Mouse (Mus musculus) frontal cortex, postnatal 10 days (tissue): ENCODE results near the gene Eid1.
A peak's percentile ranks its signal among the peaks of the same experiment; 100 is the strongest.

Source experiments
- DNase-seq, 2 experiments: peaks; one replicate each; pipeline ENCODE4 v3.0.0; 2022; ENCODE audit warnings: low spot score in 2 of 2, mixed read lengths in 1 of 2

Eid1 gene

GRCm38 (mm10) chr2:125667721-125668120, 5.2 kb upstream of the Eid1 start:
- no peak for DNase-seq

- DNase-seq, result no peak
These were observed 2.0 kb upstream of the Eid1 start for GRCm38 (mm10) chr2:125670846-125671245.

- DNase-seq, result peak in 1 of 2 experiments; percentile 49
These were observed 333 bp upstream of the Eid1 start for GRCm38 (mm10) chr2:125672568-125672956.

GRCm38 (mm10) chr2:125681811-125682210, 8.9 kb downstream of the Eid1 start:
- no peak for DNase-seq

- no peak for DNase-seq
These were observed 11.0 kb downstream of the Eid1 start for GRCm38 (mm10) chr2:125683895-125684294.

- no peak for DNase-seq
These were observed 11.9 kb downstream of the Eid1 start for GRCm38 (mm10) chr2:125684559-125685440.

GRCm38 (mm10) chr2:125685441-125686150, 12.7 kb downstream of the Eid1 start:
- DNase-seq, result no peak

- no peak for DNase-seq
These were observed 19.1 kb downstream of the Eid1 start for GRCm38 (mm10) chr2:125692010-125692409.

- no peak for DNase-seq
These were observed 21.9 kb downstream of the Eid1 start for GRCm38 (mm10) chr2:125694798-125695197.

GRCm38 (mm10) chr2:125696219-125696618, 23.3 kb downstream of the Eid1 start:
- no peak for DNase-seq

- no peak for DNase-seq
These were observed 28.7 kb downstream of the Eid1 start for GRCm38 (mm10) chr2:125701606-125702005.

- no peak for DNase-seq
These were observed 30.0 kb downstream of the Eid1 start for GRCm38 (mm10) chr2:125702851-125703250.

GRCm38 (mm10) chr2:125704907-125705631, 32.2 kb downstream of the Eid1 start:
- DNase-seq, result no peak

GRCm38 (mm10) chr2:125706510-125706921, 33.6 kb downstream of the Eid1 start:
- no peak for DNase-seq

- no peak for DNase-seq
These were observed 43.7 kb downstream of the Eid1 start for GRCm38 (mm10) chr2:125716599-125716998.

GRCm38 (mm10) chr2:125723086-125723407, 50.2 kb downstream of the Eid1 start:
- DNase-seq, result no peak

- DNase-seq, result peak in 1 of 2 experiments; percentile 58
These were observed 50.7 kb downstream of the Eid1 start for GRCm38 (mm10) chr2:125723408-125724085.

GRCm38 (mm10) chr2:125724086-125724430, 51.2 kb downstream of the Eid1 start, which contains the start of gene Shc4:
Gene Shc4, minus strand, starts transcription at chr2:125724148.
- no peak for DNase-seq
